Mouse (Mus musculus) heart, embryonic 11.5 days (tissue): Measurements from ENCODE around the gene Plcg1. TPM values are rescaled to one million over a fixed set of nuclear protein-coding genes. Genes with fewer than 3 reads are reported as not detected.

Experiments
- ATAC-seq: fragments of 200-750 bp; cut with Nextera tagmentation; replicated peaks from 2 replicates; pipeline ENCODE4 v1.8.0; 2017; ENCODE audit warnings: moderate library complexity; ENCODE audit not compliant: insufficient number of reproducible peaks, low FRiP score, low TSS enrichment
- H3K27ac ChIP-seq: fragments of 300-500 bp; sonication (generic); 2 replicates; pipeline ENCODE4 v1.5.1; 2014; ENCODE audit warnings: mild to moderate bottlenecking, low read depth, low read length
- H3K27me3 ChIP-seq: fragments of 300-500 bp; sonication (generic); 2 replicates; pipeline ENCODE4 v1.6.1; 2014; ENCODE audit warnings: mild to moderate bottlenecking, low read length, mixed read lengths; ENCODE audit not compliant: control insufficient read depth, insufficient read depth
- H3K36me3 ChIP-seq: fragments of 300-500 bp; sonication (generic); 2 replicates; pipeline ENCODE4 v1.6.1; 2014; ENCODE audit warnings: mild to moderate bottlenecking, low read length, moderate library complexity, mixed read lengths; ENCODE audit not compliant: control insufficient read depth, insufficient read depth
- H3K4me1 ChIP-seq: fragments of 300-500 bp; sonication (generic); 2 replicates; pipeline ENCODE4 v1.6.1; 2014; ENCODE audit warnings: low read length; ENCODE audit not compliant: control insufficient read depth, insufficient read depth
- H3K4me2 ChIP-seq: fragments of 300-500 bp; sonication (generic); 2 replicates; pipeline ENCODE4 v1.6.1; 2014; ENCODE audit warnings: mild to moderate bottlenecking, moderate library complexity
- H3K4me3 ChIP-seq: fragments of 300-500 bp; sonication (generic); 2 replicates; pipeline ENCODE4 v1.5.1; 2014; ENCODE audit warnings: low read depth, low read length
- H3K9ac ChIP-seq: fragments of 300-500 bp; sonication (generic); 2 replicates; pipeline ENCODE4 v1.6.1; 2014; ENCODE audit warnings: mild to moderate bottlenecking, low read depth, low read length, moderate library complexity
- H3K9me3 ChIP-seq: fragments of 300-500 bp; sonication (generic); replicated peaks from 2 replicates; pipeline ENCODE4 v1.6.1; 2016; ENCODE audit warnings: low read length; ENCODE audit not compliant: control insufficient read depth
- WGBS: fragments of 180-500 bp; shearing (Covaris S2); extraction: QIAGEN DNeasy Blood & Tissue Kit; methylation state at CpG from one replicate; pipeline ENCODE4 v1.1.7; 2014; ENCODE audit not compliant: insufficient replicate concordance; 5-methylcytosine and 5-hydroxymethylcytosine counted together
- polyA plus RNA-seq: library from polyadenylated mRNA; unstranded; fragments of >200 nt; fragmentation: Nextera tagmentation; extraction: Ambion mirVana; gene quantifications from 2 replicates; pipeline ENCODE4 v1.2.1, GENCODE M21; 2014

Gene Plcg1
- polyA plus RNA-seq, 1 experiment from 2014 or later: 31.0 TPM

- no peaks in the 10 kb centered on the region for H3K4me1 ChIP-seq
- 91% methylated on average over 4 of the region's 4 CpGs for WGBS
- ATAC-seq: no peak
- H3K4me2 ChIP-seq: no peak overlapping the region
- H3K9ac ChIP-seq: no peak overlapping the region
- no peaks in the 10 kb centered on the region for H3K27me3 ChIP-seq
- no peak overlapping the region for H3K27ac ChIP-seq
- no peak overlapping the region for H3K4me3 ChIP-seq
- peaks cover 27% of the 10 kb centered on the region for H3K36me3 ChIP-seq
- no peaks in the 10 kb centered on the region for H3K9me3 ChIP-seq
Observed at GRCm38 (mm10) chr2:160723613-160724375, 7.3 kb upstream of the Plcg1 start.

GRCm38 (mm10) chr2:160724536-160724935 lies 6.6 kb upstream of the Plcg1 start:
- H3K4me1 ChIP-seq: no peaks in the 10 kb centered on the region
- H3K27me3 ChIP-seq: no peaks in the 10 kb centered on the region
- H3K9ac ChIP-seq: no peak overlapping the region
- H3K4me2 ChIP-seq: no peak overlapping the region
- H3K27ac ChIP-seq: no peak overlapping the region
- H3K36me3 ChIP-seq: peaks cover 23% of the 10 kb centered on the region
- H3K9me3 ChIP-seq: no peaks in the 10 kb centered on the region
- H3K4me3 ChIP-seq: no peak overlapping the region
- ATAC-seq: no peak
- WGBS: 91% methylated on average over 5 of the region's 5 CpGs

- 82% methylated on average over 6 of the region's 6 CpGs for WGBS
- ATAC-seq: no peak
- Histone ChIP-seq H3K4me3 (no peak overlapping the region), H3K4me2 (no peak overlapping the region), H3K27ac (no peak overlapping the region), H3K9ac (no peak overlapping the region), H3K27me3 (no peaks in the 10 kb centered on the region), H3K9me3 (no peaks in the 10 kb centered on the region), H3K36me3 (peaks cover 12% of the 10 kb centered on the region; the same call in 1 of the 2 replicates), H3K4me1 (peaks cover 7% of the 10 kb centered on the region)
Observed at GRCm38 (mm10) chr2:160725877-160726864, 4.9 kb upstream of the Plcg1 start.

- peaks cover 24% of the 10 kb centered on the region for H3K4me1 ChIP-seq
- no peak overlapping the region for H3K9ac ChIP-seq
- H3K27me3 ChIP-seq: no peaks in the 10 kb centered on the region
- no peaks in the 10 kb centered on the region for H3K9me3 ChIP-seq
- 0 out of 2 replicates have a peak, but pooled peaks cover 2% of the 10 kb centered on the region for H3K36me3 ChIP-seq
- no peak overlapping the region for H3K4me2 ChIP-seq
- H3K27ac ChIP-seq: no peak overlapping the region
- no peak for ATAC-seq
- H3K4me3 ChIP-seq: no peak overlapping the region
- 83% methylated on average over 3 of the region's 3 CpGs for WGBS
Observed at GRCm38 (mm10) chr2:160728972-160729371, 2.1 kb upstream of the Plcg1 start.

- Histone ChIP-seq H3K4me1 (peaks cover 28% of the 10 kb centered on the region), H3K27me3 (no peaks in the 10 kb centered on the region), H3K27ac (no peak overlapping the region), H3K9ac (no peak overlapping the region), H3K36me3 (no peaks in the 10 kb centered on the region), H3K9me3 (no peaks in the 10 kb centered on the region), H3K4me3 (no peak overlapping the region), H3K4me2 (0 out of 2 replicates have a peak overlapping the region, but pooled peaks have one; percentile 16)
- WGBS: 84% methylated on average over 2 of the region's 2 CpGs
- ATAC-seq: no peak
Observed at GRCm38 (mm10) chr2:160729436-160729835, 1.7 kb upstream of the Plcg1 start.

- Histone ChIP-seq H3K4me3 (peak overlapping the region; percentile 95), H3K4me1 (peaks cover 33% of the 10 kb centered on the region), H3K9ac (peak overlapping the region; percentile 99), H3K27ac (no peak overlapping the region), H3K9me3 (no peaks in the 10 kb centered on the region), H3K27me3 (no peaks in the 10 kb centered on the region), H3K4me2 (peak overlapping the region; percentile 97), H3K36me3 (no peaks in the 10 kb centered on the region)
- no peak for ATAC-seq
- WGBS: 27% methylated on average over 17 of the region's 17 CpGs
Observed at GRCm38 (mm10) chr2:160729851-160730796, 976 bp upstream of the Plcg1 start.

- Histone ChIP-seq H3K27ac (no peak overlapping the region), H3K4me1 (peaks cover 36% of the 10 kb centered on the region), H3K4me3 (peak overlapping the region; percentile 95), H3K27me3 (no peaks in the 10 kb centered on the region), H3K36me3 (no peaks in the 10 kb centered on the region), H3K9me3 (no peaks in the 10 kb centered on the region), H3K4me2 (peak overlapping the region; percentile 97), H3K9ac (peak overlapping the region; percentile 99)
- ATAC-seq: peak; percentile 22; the same call in 1 of the 2 replicates
- WGBS: 5% methylated on average over 19 of the region's 19 CpGs
Observed at GRCm38 (mm10) chr2:160730797-160731116, 343 bp upstream of the Plcg1 start.

GRCm38 (mm10) chr2:160731839-160732261 lies 750 bp downstream of the Plcg1 start:
- Histone ChIP-seq H3K4me3 (peak overlapping the region; percentile 95), H3K4me2 (peak overlapping the region; percentile 97), H3K36me3 (no peaks in the 10 kb centered on the region; the same call in 1 of the 2 replicates), H3K9ac (peak overlapping the region; percentile 99), H3K27ac (peak overlapping the region; percentile 96), H3K9me3 (no peaks in the 10 kb centered on the region), H3K27me3 (no peaks in the 10 kb centered on the region), H3K4me1 (peaks cover 47% of the 10 kb centered on the region)
- WGBS: 2% methylated on average over 32 of the region's 32 CpGs
- peak; percentile 32 for ATAC-seq
